Mouse (Mus musculus): ENCODE results near the gene Sgms1.

- TF ChIP-seq POLR2A (IDR thresholded peaks at IDR 0.05; ENCODE audit: borderline replicate concordance, extremely low read depth, low read depth, low read length), result no peak
- TF ChIP-seq CTCF (IDR thresholded peaks at IDR 0.05; ENCODE audit: insufficient read depth, low read length), result no peak
Measured at GRCm38 (mm10) chr19:32257616-32258015, 131.9 kb downstream of the Sgms1 start.

Data from lung, adult 2 months (tissue).